Mouse (Mus musculus) Patski (cell line): ENCODE measurements around the gene Prnp. TPM values are rescaled to one million over a fixed set of nuclear protein-coding genes. Genes with fewer than 3 reads are reported as not detected.

Experiments
- ATAC-seq: fragments of 100-300 bp; one replicate; pipeline ENCODE4 v1.8.0; 2021
- CTCF ChIA-PET: fragments of 350-600 bp; sonication (Branson Sonifier 250); formaldehyde crosslinking; loops from one replicate; lab custom pipeline; 2022; ENCODE audit warnings: inconsistent platforms; lab: Charles Lee
- POLR2A ChIA-PET: fragments of 350-600 bp; sonication (Branson Sonifier 250); formaldehyde crosslinking; loops from one replicate; lab custom pipeline; 2022; ENCODE audit warnings: antibody characterized with exemption, inconsistent platforms; lab: Charles Lee
- DNase-seq: peaks from one replicate; pipeline ENCODE4 v3.0.0-alpha.2; 2011; ENCODE audit warnings: low read depth, low spot score
- H3K27me3 ChIP-seq: fragments of 371-371 bp; one replicate; pipeline ENCODE4 v1.5.1; 2021
- CTCF ChIP-seq: fragments of 100-300 bp; IDR thresholded peaks from one replicate; pipeline ENCODE4 v1.5.1; 2021
- in situ Hi-C: fragments of 300-500 bp; cut with MboI; formaldehyde crosslinking; loops from 3 replicates; pipeline ENCODE4 v1.11.1; 2018; ENCODE audit warnings: low pct_unique_long_range_greater_than_20kb, mixed read lengths
- polyA plus RNA-seq: library from polyadenylated mRNA; unstranded; gene quantifications from one replicate; pipeline ENCODE4 v1.2.3, GENCODE M21; 2021

Prnp gene
- polyA plus RNA-seq, 1 experiment from 2014 or later: 148 TPM

- CTCF ChIA-PET: interaction anchor here (1.4 kb wide), 1 partner anchor 10 kb away, joined by 3 read pairs; no protein-coding TSS in a partner anchor
- no peak for TF ChIP-seq CTCF
- in situ Hi-C loops: no loop called here
- POLR2A ChIA-PET: no interaction called here
- DNase-seq (no peak), ATAC-seq (no peak)
- H3K27me3 ChIP-seq: no peaks in the 10 kb centered on the region
These were observed 2.9 kb upstream of the Prnp start for GRCm38 (mm10) chr2:131906846-131907245.

DNA sequence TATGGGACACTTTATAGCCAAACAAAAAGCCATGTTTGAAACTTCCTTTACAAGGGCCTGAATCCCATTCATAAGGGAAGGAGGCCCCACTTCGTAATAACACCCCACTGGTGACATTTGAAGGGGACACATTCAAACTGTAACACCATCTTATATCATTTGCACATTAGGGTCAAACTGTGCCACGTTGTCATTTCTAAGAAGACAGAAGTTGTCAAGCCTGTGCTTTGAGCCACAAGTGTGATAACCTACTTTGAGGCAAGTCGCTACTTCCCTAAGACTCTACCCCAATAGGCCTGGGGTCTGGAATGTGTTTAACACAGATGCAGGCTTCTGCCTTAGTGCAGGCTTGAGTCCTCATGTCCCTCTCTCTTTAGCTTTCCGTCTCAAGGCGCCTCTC is 2.4 kb upstream of the Prnp start:
- in situ Hi-C loops: no loop called here
- POLR2A ChIA-PET: no interaction called here
- TF ChIP-seq CTCF: no peak
- no peaks in the 10 kb centered on the region for H3K27me3 ChIP-seq
- CTCF ChIA-PET: no interaction called here
- no peak for ATAC-seq
- DNase-seq: no peak

DNA sequence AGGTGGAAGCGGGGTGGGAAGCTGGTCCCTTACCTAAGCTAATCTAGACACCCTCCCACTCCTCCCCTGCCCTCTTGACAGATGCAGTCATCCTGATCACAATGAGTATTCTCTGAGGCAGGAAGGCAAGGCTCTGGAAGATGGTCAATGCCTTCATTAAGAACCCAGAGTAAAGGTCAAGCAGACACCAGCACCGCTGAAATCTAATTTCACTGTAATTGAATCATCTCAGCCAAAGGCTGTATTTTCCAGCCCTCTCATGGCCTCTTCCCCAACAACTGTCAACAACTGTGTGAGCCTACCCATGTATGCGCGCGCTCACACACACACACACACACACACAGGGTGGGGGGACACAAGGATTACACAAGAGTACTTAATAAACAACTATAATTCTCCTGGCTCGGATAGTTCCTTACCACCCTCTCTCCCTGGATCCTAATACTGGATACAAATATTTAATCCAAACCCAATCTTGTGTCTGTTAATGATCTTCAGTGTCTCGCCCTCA is 1.3 kb upstream of the Prnp start:
- POLR2A ChIA-PET: no interaction called here
- CTCF ChIA-PET: interaction anchor here (2.0 kb wide), 1 partner anchor 81 kb away, joined by 6 read pairs; no protein-coding TSS in a partner anchor
- no peak for DNase-seq
- no peak for ATAC-seq
- TF ChIP-seq CTCF: no peak
- in situ Hi-C loops: no loop called here
- H3K27me3 ChIP-seq: no peaks in the 10 kb centered on the region

DNA sequence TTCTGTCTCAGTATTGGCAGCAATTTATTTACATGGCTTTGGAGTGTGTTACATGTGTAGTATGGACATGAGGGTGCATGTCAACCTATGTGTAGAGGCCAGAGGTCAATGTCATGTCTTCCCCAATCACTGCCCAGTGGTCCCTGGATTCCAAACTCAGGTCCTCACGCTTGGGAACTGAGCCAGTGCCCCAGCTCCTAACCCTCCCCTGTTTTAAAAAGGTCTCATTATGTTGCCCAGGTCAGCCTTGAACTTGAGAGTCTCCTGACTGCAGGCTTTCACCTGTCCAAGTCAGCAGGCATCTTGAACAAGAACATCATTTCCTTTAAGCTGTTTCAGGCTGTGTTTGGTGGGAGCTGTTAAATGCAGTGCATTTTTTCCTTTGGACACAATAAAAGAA is 822 bp upstream of the Prnp start:
- in situ Hi-C loops: no loop called here
- no peak for TF ChIP-seq CTCF
- ChIA-PET CTCF (interaction anchor here (2.0 kb wide), 1 partner anchor 81 kb away, joined by 6 read pairs; no protein-coding TSS in a partner anchor), POLR2A (no interaction called here)
- H3K27me3 ChIP-seq: no peaks in the 10 kb centered on the region
- DNase-seq: no peak
- no peak for ATAC-seq

GRCm38 (mm10) chr2:131910847-131911246 is 1.1 kb downstream of the Prnp start:
- POLR2A ChIA-PET: interaction anchor here (1.3 kb wide), 1 partner anchor 25 kb away, joined by 4 read pairs; no protein-coding TSS in a partner anchor
- in situ Hi-C loops: no loop called here
- no peak for TF ChIP-seq CTCF

GRCm38 (mm10) chr2:131911341-131911740 is 1.6 kb downstream of the Prnp start:
- TF ChIP-seq CTCF: no peak
- no peaks in the 10 kb centered on the region for H3K27me3 ChIP-seq
- ChIA-PET CTCF (interaction anchor here (1.0 to 1.1 kb wide), 2 partner anchors 24 to 26 kb away, joined by 3 read pairs; no protein-coding TSS in a partner anchor), POLR2A (interaction anchor here (1.3 kb wide), 1 partner anchor 24 kb away, joined by 4 read pairs; no protein-coding TSS in a partner anchor)
- in situ Hi-C loops: no loop called here
- ATAC-seq: no peak
- no peak for DNase-seq

More at GRCm38 (mm10) chr2:131910847-131911246, 1.1 kb downstream of the Prnp start:
- DNase-seq (no peak), ATAC-seq (no peak)
- H3K27me3 ChIP-seq: no peaks in the 10 kb centered on the region
- CTCF ChIA-PET: interaction anchor here (1.0 to 1.1 kb wide), 2 partner anchors 25 to 27 kb away, joined by 3 read pairs; no protein-coding TSS in a partner anchor

- in situ Hi-C loops: no loop called here
- DNase-seq: no peak
- ChIA-PET POLR2A (interaction anchor here (0.8 kb wide), 1 partner anchor 151 kb away, joined by 3 read pairs; no protein-coding TSS in a partner anchor), CTCF (interaction anchor here (0.8 to 1.5 kb wide), 4 partner anchors 18 to 83 kb away, joined by 3 to 4 read pairs (median 4); no protein-coding TSS in a partner anchor)
- TF ChIP-seq CTCF: no peak
- no peaks in the 10 kb centered on the region for H3K27me3 ChIP-seq
- ATAC-seq: no peak
These were observed 3.0 kb downstream of the Prnp start for GRCm38 (mm10) chr2:131912526-131913258.

DNA sequence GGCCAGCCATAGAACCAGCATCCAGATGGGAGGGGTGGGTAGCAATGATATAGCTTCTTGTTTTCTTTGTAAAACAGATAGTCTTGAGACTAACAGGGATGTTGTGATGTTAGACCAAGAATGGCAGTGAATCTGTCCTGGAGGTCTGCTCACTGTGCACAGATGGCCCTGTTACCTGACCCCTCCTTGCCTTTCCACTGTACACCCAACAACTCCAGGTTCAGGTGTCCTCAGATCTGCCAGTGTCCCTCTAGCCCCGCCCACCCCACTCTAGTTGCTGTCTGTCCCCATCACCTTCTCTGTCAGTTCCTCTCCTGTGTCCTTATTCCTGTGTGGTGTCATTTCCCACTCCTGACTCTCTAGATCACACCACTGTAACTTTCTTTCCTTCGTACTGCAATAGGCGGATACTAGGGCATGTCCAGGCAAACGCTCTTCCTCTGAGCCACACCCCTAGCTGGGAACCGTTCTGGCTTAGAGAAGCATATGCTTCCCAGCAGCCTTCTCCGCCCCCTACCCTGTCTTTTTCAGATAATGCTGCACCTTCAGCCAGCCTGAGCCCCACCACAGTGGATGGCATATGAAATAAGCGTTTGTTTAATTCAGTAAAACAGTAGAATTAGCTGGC is 22.7 kb downstream of the Prnp start:
- DNase-seq (no peak), ATAC-seq (no peak)
- ChIA-PET CTCF (interaction anchor here (1.5 to 1.7 kb wide), 3 partner anchors 17 to 106 kb away, joined by 4 to 6 read pairs (median 4); no protein-coding TSS in a partner anchor), POLR2A (no interaction called here)
- no peak for TF ChIP-seq CTCF
- no peaks in the 10 kb centered on the region for H3K27me3 ChIP-seq
- in situ Hi-C loops: loop anchor here (25.0 kb wide), 2 partner anchors 95 to 370 kb away; partner anchors contain the start of gene Adra1d

- DNase-seq (no peak), ATAC-seq (no peak)
- ChIA-PET POLR2A (no interaction called here), CTCF (interaction anchor here (1.1 to 1.7 kb wide), 4 partner anchors 19 to 111 kb away, joined by 3 to 6 read pairs (median 4); no protein-coding TSS in a partner anchor)
- H3K27me3 ChIP-seq: no peaks in the 10 kb centered on the region
- TF ChIP-seq CTCF: no peak
- in situ Hi-C loops: loop anchor here (25.0 kb wide), 2 partner anchors 96 to 371 kb away; partner anchors contain the start of gene Adra1d
These were observed 23.3 kb downstream of the Prnp start for GRCm38 (mm10) chr2:131933013-131933412.

GRCm38 (mm10) chr2:131933598-131933997 is 23.9 kb downstream of the Prnp start:
- no peaks in the 10 kb centered on the region for H3K27me3 ChIP-seq
- in situ Hi-C loops: loop anchor here (25.0 kb wide), 2 partner anchors 96 to 371 kb away; partner anchors contain the start of gene Adra1d
- no peak for DNase-seq
- ChIA-PET POLR2A (no interaction called here), CTCF (interaction anchor here (1.1 to 1.7 kb wide), 4 partner anchors 19 to 112 kb away, joined by 3 to 6 read pairs (median 4); no protein-coding TSS in a partner anchor)
- ATAC-seq: no peak
- no peak for TF ChIP-seq CTCF
